Mouse (Mus musculus) thymus, adult 2 months (tissue): ENCODE data around the gene Stfa3.
"Not testable (repeated sequence)": the region's sequence is repeated elsewhere in the genome, so short reads cannot be mapped to it uniquely, and the experiment has no call there.

Source experiments
- CTCF ChIP-seq: fragments of 200-500 bp; IDR thresholded peaks from 2 replicates; pipeline ENCODE4 v1.5.1; 2012; ENCODE audit warnings: mild to moderate bottlenecking, control low read depth, low read length, moderate library complexity, borderline replicate concordance; ENCODE audit not compliant: control insufficient read depth, poor library complexity, insufficient read depth; ENCODE audit errors: extremely low read depth
- POLR2A ChIP-seq: fragments of 200-500 bp; IDR thresholded peaks from 2 replicates; pipeline ENCODE4 v1.6.1; 2012; ENCODE audit warnings: mild to moderate bottlenecking, low read length, control low read depth, moderate library complexity; ENCODE audit not compliant: control insufficient read depth, poor library complexity, insufficient read depth; ENCODE audit errors: extremely low read depth

DNA sequence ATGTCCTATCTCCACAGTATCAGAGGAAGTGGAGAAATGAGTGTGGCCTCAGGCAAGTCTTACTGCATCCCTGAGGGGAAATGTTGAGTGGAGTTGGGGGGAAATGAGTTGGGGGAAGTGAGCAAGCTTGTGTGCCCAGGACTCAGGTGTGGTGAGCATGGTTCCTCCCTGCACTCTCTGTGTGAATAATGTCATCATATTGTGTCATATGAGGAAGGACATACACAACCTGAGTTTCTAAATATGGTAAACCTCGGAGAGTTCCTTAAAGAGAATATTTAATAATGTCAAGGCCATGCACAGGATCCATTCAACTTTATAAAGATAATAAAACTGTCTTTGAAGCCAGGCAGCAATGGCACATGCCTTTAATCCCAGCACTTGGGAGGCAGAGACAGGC, 34.2 kb downstream of the Stfa3 start:
- not testable (repeated sequence) for TF ChIP-seq CTCF, POLR2A
